Mouse (Mus musculus) embryonic facial prominence, embryonic 11.5 days (tissue): Measurements from ENCODE around the gene Mark4. TPM values are rescaled to one million over a fixed set of nuclear protein-coding genes. Genes with fewer than 3 reads are reported as not detected.

Experiments
- ATAC-seq: fragments of 200-750 bp; cut with Nextera tagmentation; replicated peaks from 2 replicates; pipeline ENCODE4 v1.8.0; 2017; ENCODE audit warnings: low read depth; ENCODE audit not compliant: insufficient number of reproducible peaks, low FRiP score, low TSS enrichment
- DNase-seq: peaks from one replicate; pipeline ENCODE4 v3.0.0-alpha.2; 2015; ENCODE audit warnings: low spot score
- H3K27ac ChIP-seq: fragments of 300-500 bp; sonication (generic); replicated peaks from 2 replicates; pipeline ENCODE4 v1.5.1; 2014; ENCODE audit warnings: mild to moderate bottlenecking, low read depth, low read length, control low read depth
- H3K27me3 ChIP-seq: fragments of 300-500 bp; sonication (generic); 2 replicates; pipeline ENCODE4 v1.6.1; 2014; ENCODE audit warnings: mild to moderate bottlenecking, low read length, moderate library complexity, mixed read lengths; ENCODE audit not compliant: control insufficient read depth, insufficient read depth
- H3K36me3 ChIP-seq: fragments of 300-500 bp; sonication (generic); replicated peaks from 2 replicates; pipeline ENCODE4 v1.6.1; 2014; ENCODE audit warnings: low read depth, mild to moderate bottlenecking, low read length, moderate library complexity, mixed read lengths; ENCODE audit not compliant: control insufficient read depth, insufficient read depth
- H3K4me1 ChIP-seq: fragments of 300-500 bp; sonication (generic); 2 replicates; pipeline ENCODE4 v1.6.1; 2014; ENCODE audit warnings: low read length, mixed read lengths; ENCODE audit not compliant: control insufficient read depth, insufficient read depth
- H3K4me2 ChIP-seq: fragments of 300-500 bp; sonication (generic); 2 replicates; pipeline ENCODE4 v1.6.1; 2014; ENCODE audit warnings: low read depth, mild to moderate bottlenecking, control low read depth, low read length, moderate library complexity
- H3K4me3 ChIP-seq: fragments of 300-500 bp; sonication (generic); 2 replicates; pipeline ENCODE4 v1.5.1; 2014; ENCODE audit warnings: low read depth, low read length, control low read depth
- H3K9ac ChIP-seq: fragments of 300-500 bp; sonication (generic); replicated peaks from 2 replicates; pipeline ENCODE4 v1.6.1; 2014; ENCODE audit warnings: mild to moderate bottlenecking, control low read depth, low read length
- H3K9me3 ChIP-seq: fragments of 300-500 bp; sonication (generic); replicated peaks from 2 replicates; pipeline ENCODE4 v1.6.1; 2016; ENCODE audit warnings: mild to moderate bottlenecking, low read length, inconsistent platforms, mixed read lengths; ENCODE audit not compliant: control insufficient read depth
- WGBS: fragments of 180-500 bp; shearing (Covaris S2); extraction: QIAGEN DNeasy Blood & Tissue Kit; methylation state at CpG from one replicate; pipeline ENCODE4 v1.1.7; 2014; 5-methylcytosine and 5-hydroxymethylcytosine counted together
- polyA plus RNA-seq: library from polyadenylated mRNA; unstranded; fragments of >200 nt; fragmentation: Nextera tagmentation; extraction: Ambion mirVana; gene quantifications from 2 replicates; pipeline ENCODE4 v1.2.1, GENCODE M21; 2014

Mark4 gene
- polyA plus RNA-seq, 1 experiment from 2014 or later = 7.9 TPM

- Histone ChIP-seq H3K4me3 (no peak overlapping the region), H3K27ac (no peak overlapping the region), H3K4me1 (no peaks in the 10 kb centered on the region), H3K9ac (no peak overlapping the region), H3K4me2 (no peak overlapping the region), H3K27me3 (no peaks in the 10 kb centered on the region), H3K9me3 (no peaks in the 10 kb centered on the region), H3K36me3 (no peaks in the 10 kb centered on the region)
- ATAC-seq (no peak), DNase-seq (no peak)
- 66% methylated on average over 4 of the region's 4 CpGs for WGBS
These were observed 39.7 kb upstream of the Mark4 start for GRCm38 (mm10) chr7:19498326-19498725.

- ATAC-seq = no peak
- Histone ChIP-seq H3K4me3 (no peak overlapping the region), H3K36me3 (no peaks in the 10 kb centered on the region), H3K4me1 (no peaks in the 10 kb centered on the region), H3K9ac (no peak overlapping the region), H3K27me3 (peaks cover 5% of the 10 kb centered on the region), H3K4me2 (no peak overlapping the region), H3K27ac (no peak overlapping the region), H3K9me3 (no peaks in the 10 kb centered on the region)
- DNase-seq = no peak
- 48% methylated on average over 5 of the region's 5 CpGs for WGBS
These were observed 37.6 kb upstream of the Mark4 start for GRCm38 (mm10) chr7:19496214-19496555.

GRCm38 (mm10) chr7:19495521-19496213 is 37.0 kb upstream of the Mark4 start:
- Histone ChIP-seq H3K9me3 (no peaks in the 10 kb centered on the region), H3K4me3 (no peak overlapping the region), H3K4me2 (no peak overlapping the region), H3K27me3 (peaks cover 10% of the 10 kb centered on the region), H3K4me1 (no peaks in the 10 kb centered on the region), H3K27ac (no peak overlapping the region), H3K9ac (no peak overlapping the region), H3K36me3 (no peaks in the 10 kb centered on the region)
- ATAC-seq = no peak
- DNase-seq = no peak
- WGBS = 51% methylated on average over 20 of the region's 20 CpGs

GRCm38 (mm10) chr7:19494751-19495474 is 36.3 kb upstream of the Mark4 start:
- Histone ChIP-seq H3K36me3 (no peaks in the 10 kb centered on the region), H3K27ac (no peak overlapping the region), H3K9ac (no peak overlapping the region), H3K4me2 (no peak overlapping the region), H3K4me1 (no peaks in the 10 kb centered on the region), H3K4me3 (no peak overlapping the region), H3K9me3 (no peaks in the 10 kb centered on the region), H3K27me3 (peaks cover 15% of the 10 kb centered on the region)
- DNase-seq = no peak
- ATAC-seq = no peak
- WGBS = 86% methylated on average over 25 of the region's 25 CpGs

GRCm38 (mm10) chr7:19491731-19492130 is 33.1 kb upstream of the Mark4 start:
- 5% methylated on average over 26 of the region's 26 CpGs for WGBS
- H3K27ac ChIP-seq = no peak overlapping the region
- no peaks in the 10 kb centered on the region for H3K9me3 ChIP-seq
- no peaks in the 10 kb centered on the region for H3K36me3 ChIP-seq
- ATAC-seq (no peak), DNase-seq (peak; percentile 33)
- 0 out of 2 replicates have a peak overlapping the region, but pooled peaks have one; percentile 3 for H3K4me3 ChIP-seq
- no peaks in the 10 kb centered on the region; the same call in 1 of the 2 replicates for H3K4me1 ChIP-seq
- H3K4me2 ChIP-seq = peak overlapping the region; percentile 39
- H3K9ac ChIP-seq = peak overlapping the region; percentile 39; the same call in 1 of the 2 replicates
- peaks cover 31% of the 10 kb centered on the region for H3K27me3 ChIP-seq

- DNase-seq = no peak
- Histone ChIP-seq H3K36me3 (no peaks in the 10 kb centered on the region), H3K4me2 (peak overlapping the region; percentile 25), H3K27ac (no peak overlapping the region), H3K4me3 (peak overlapping the region; percentile 14; the same call in 1 of the 2 replicates), H3K27me3 (peaks cover 31% of the 10 kb centered on the region), H3K9me3 (no peaks in the 10 kb centered on the region), H3K9ac (no peak overlapping the region), H3K4me1 (no peaks in the 10 kb centered on the region; the same call in 1 of the 2 replicates)
- 3% methylated on average over 31 of the region's 31 CpGs for WGBS
- no peak for ATAC-seq
These were observed 30.9 kb upstream of the Mark4 start for GRCm38 (mm10) chr7:19489525-19489924.

GRCm38 (mm10) chr7:19486549-19486948 is 27.9 kb upstream of the Mark4 start:
- H3K4me2 ChIP-seq = no peak overlapping the region
- ATAC-seq = no peak
- no peak overlapping the region for H3K9ac ChIP-seq
- 91% methylated on average over 7 of the region's 7 CpGs for WGBS
- H3K27me3 ChIP-seq = peaks cover 30% of the 10 kb centered on the region
- H3K4me1 ChIP-seq = no peaks in the 10 kb centered on the region; the same call in 1 of the 2 replicates
- H3K4me3 ChIP-seq = no peak overlapping the region
- H3K9me3 ChIP-seq = no peaks in the 10 kb centered on the region
- DNase-seq = no peak
- no peaks in the 10 kb centered on the region for H3K36me3 ChIP-seq
- no peak overlapping the region for H3K27ac ChIP-seq

- 80% methylated on average over 1 of the region's 1 CpGs for WGBS
- no peak overlapping the region for H3K27ac ChIP-seq
- H3K4me3 ChIP-seq = no peak overlapping the region
- H3K9me3 ChIP-seq = no peaks in the 10 kb centered on the region
- no peak overlapping the region for H3K4me2 ChIP-seq
- DNase-seq (no peak), ATAC-seq (no peak)
- no peak overlapping the region for H3K9ac ChIP-seq
- H3K36me3 ChIP-seq = no peaks in the 10 kb centered on the region
- no peaks in the 10 kb centered on the region; the same call in 1 of the 2 replicates for H3K4me1 ChIP-seq
- H3K27me3 ChIP-seq = peaks cover 20% of the 10 kb centered on the region
These were observed 26.9 kb upstream of the Mark4 start for GRCm38 (mm10) chr7:19485488-19485887.
